Mouse (Mus musculus) CD4-positive, CD25-positive, alpha-beta regulatory T cell, adult 2 months (primary cell): ENCODE results near the gene Zap70.
"Not testable (repeated sequence)": the region's sequence is repeated elsewhere in the genome, so short reads cannot be mapped to it uniquely, and the experiment has no call there.

ENCODE experiments used
- DNase-seq: peaks from one replicate; pipeline ENCODE4 v3.0.0-alpha.2; 2012; ENCODE audit warnings: low read depth, low spot score

The Zap70 gene

DNA sequence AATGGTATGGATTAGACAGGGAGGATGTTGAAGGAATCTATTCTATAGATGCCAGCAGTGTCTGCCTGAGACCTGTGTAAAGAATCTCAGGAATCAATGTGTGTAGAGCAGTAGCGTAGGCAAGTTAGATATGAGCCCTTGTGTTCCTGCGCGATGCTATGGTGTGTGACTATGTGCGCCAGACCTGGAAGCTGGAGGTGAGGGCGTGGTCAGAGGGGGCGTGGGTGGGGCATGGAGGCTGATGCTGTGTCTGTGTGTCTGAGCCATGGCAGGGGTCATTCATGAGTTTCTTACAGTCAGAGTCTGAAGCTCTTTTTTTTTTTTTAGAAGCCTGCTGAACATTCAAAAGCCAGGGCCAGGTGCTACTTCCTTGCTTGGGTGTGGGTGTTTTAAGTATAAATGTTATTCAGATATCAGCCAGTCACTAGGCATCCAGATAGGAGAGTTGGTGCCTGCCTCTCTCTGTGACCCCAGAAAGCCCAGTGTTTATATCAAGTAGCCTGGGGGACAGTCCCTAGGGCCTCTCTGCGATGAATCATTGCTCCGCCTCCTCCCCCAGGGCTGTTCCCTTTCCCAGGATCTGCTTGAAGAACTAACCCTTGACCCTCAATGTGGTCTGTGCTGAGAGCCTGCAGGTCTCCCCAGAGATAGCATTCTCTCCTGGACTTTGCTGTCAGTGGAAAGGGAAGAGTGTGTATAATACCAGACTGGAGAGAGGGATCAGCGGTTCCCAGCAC lies 10.8 kb downstream of the Zap70 start:
- peak; percentile 40 for DNase-seq

- DNase-seq = no peak
Measured at GRCm38 (mm10) chr1:36780793-36781192, 19.2 kb downstream of the Zap70 start.

DNA sequence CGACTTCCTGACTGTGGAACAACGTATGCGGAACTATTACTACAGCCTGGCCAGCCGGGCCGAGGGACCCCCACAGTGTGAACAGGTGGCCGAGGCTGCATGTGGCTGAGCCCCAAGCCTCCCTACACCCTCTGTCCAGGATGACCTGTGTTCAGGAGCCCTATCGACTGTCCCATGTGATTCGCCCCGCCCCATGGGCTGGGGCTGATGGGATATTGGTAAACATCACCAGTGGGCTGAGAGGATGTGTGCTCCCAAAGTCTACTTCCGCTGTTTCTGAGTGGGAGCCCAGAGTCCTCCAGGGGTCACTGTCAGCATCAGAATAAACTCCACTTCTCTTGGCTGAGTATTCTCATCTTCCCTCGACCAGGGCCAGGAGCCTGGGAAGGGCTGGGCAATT lies 20.9 kb downstream of the Zap70 start:
- no peak for DNase-seq

DNA sequence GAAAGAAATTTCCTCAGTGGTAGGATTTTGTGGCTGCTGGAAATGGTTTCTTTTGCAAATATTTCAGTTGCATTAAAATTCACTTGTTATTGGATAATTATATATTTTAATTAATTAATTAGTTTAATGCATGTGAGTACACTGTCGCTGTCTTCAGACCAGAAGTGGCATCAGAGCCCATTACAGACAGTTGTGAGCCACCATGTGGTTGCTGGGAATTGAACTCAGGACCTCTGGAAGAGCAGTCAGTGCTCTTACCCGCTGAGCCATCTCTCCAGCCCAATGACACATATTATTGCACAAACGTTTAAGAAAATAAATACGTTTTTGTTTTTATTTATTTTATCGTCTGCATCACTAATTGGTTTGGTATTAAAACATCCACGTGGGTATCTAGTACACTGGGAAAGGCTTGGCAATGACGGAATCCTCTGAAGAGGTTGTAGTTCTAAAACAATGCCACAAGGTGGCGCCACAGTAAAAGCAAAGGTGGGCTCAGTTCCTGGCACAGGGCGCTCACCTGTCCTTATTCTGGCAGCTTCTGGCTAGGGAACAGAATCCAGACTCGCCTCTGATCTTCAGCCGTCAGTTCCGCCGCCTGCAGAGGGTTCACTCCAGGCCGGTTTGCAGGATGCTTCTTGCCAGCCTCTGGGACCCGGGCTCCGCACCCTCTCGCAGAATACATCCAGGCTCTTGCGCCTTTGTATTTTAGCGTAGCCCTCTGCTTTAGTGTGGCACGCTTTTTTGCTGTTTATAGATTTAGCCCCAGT lies 23.0 kb downstream of the Zap70 start:
- DNase-seq = peak; percentile 80

DNA sequence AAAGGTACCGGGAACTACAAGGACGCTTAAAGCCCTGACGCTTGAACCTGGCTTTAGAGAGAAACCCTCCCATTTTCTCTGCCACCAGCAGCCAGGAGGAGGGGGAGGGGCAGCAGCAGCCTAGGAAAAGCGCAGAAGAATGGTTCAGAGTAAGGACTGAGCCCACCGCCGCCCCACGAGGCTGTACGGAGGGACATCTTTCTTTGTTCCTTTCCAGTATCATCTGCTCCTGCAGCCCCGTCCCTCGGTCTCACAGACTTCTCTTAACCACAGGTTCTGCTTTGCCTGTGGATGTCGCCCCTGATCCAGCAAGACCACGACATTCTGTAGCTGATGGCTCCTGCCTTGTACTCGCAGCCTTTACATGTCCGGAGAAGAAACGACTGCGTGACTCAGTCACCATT lies 23.6 kb downstream of the Zap70 start:
- DNase-seq = no peak

DNA sequence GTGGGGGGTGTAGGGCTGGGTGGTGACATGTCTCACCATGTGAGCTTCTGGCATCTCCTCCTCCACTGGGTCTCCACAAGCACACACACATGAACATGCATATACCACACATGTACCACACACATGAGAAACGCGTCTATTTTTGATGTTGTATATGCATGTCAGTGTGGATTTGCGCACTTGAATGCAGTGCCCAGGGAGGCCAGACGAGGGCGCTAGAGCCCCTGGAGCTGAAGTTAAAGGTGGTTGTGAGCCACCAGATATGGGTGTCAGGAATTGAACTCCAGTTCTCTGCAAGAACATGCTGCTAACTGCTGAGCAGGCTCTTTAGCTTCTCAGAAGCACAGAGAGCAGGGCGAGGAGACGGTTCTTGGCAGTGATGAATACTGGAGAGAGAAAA lies 24.8 kb downstream of the Zap70 start:
- DNase-seq = peak; percentile 56

- DNase-seq = no peak
Measured at GRCm38 (mm10) chr1:36789416-36789815, 27.8 kb downstream of the Zap70 start.

GRCm38 (mm10) chr1:36796711-36797110 lies 35.1 kb downstream of the Zap70 start:
- no peak for DNase-seq

DNA sequence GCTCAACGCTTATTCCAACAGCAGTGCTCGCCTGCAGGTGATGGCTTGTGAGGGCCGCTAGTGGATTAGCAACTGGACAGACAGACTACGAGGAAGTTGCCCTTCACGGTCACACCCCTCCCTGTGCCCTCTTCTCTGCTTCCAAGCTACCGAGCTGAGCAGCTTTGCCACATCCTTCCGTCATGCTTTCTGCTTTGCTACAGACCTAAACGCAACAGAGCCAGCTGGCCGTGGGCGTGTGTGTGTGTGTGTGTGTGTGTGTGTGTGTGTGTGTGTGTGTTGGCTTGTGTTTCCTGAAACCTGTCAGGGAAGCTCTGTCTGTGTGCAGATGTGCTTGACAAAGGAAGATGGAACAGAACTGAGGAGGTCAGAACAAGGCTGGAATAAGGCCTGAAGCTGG lies 35.9 kb downstream of the Zap70 start:
- peak; percentile 79 for DNase-seq

- DNase-seq = no peak
Measured at GRCm38 (mm10) chr1:36800379-36801011, 38.9 kb downstream of the Zap70 start.

DNA sequence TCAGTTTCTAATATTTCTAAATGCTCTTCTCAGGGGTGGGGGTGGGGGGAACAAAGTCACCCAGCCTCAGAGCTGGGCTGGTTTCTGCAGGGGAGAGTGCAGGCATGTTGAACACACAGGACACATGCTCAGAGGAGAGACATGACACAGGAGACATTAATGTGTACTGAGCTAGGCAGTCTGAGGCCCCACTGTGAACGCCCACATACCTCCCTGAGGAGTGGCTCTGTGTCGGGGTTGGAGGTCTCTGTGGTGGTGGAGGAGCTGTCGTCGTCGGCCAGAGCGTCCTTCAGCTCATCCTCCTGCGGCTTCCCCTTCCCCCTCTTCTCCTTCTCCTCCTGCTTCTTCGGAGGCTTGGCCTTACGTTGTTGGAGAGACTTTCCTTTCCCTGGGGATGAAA lies 42.7 kb downstream of the Zap70 start:
- no peak for DNase-seq

GRCm38 (mm10) chr1:36804833-36805232 lies 43.2 kb downstream of the Zap70 start:
- no peak for DNase-seq

GRCm38 (mm10) chr1:36806181-36806905 lies 44.7 kb downstream of the Zap70 start:
- DNase-seq = no peak

- DNase-seq = no peak
Measured at GRCm38 (mm10) chr1:36807086-36807485, 45.5 kb downstream of the Zap70 start.

GRCm38 (mm10) chr1:36807782-36808565 lies 46.4 kb downstream of the Zap70 start:
- DNase-seq = no peak

DNA sequence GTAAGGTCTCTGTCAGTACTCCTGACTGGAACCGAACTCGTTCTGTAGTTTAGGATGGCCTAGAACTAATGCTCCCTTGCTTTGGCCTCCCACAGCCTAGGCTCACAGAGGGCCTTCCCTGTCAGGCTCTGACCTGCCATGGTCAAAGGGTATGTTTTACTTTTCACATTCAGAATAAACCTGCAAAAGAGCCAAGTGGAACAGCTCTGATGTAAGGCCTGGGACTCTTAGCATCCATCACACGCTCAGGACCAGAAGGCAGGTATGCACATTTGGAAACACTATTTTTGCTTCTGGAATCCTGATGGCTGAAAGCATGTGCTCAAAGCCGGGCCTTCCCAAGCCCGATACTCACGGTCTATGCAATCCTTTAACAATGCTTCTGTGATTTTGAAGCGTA lies 50.2 kb downstream of the Zap70 start:
- DNase-seq = no peak

DNA sequence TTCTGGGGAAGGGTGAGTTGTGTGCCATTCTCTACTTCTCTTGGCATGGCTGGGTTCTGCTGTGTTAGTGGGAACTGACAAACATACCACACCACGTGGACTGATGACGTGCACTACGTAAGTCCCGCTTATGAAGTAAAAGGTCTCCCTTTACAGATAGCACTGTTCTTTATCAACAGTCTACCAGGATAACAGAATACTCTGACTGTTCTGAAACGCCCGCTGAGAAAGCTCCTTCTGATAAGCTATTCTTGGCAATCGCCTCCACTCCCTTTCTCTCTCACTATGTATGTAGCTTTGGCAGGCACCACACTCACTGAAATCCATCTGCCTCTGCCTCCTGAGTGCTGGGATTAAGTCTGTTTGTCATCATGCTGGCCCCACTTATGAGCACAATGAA lies 51.8 kb downstream of the Zap70 start:
- DNase-seq = no peak

- no peak for DNase-seq
Measured at GRCm38 (mm10) chr1:36814271-36814903, 52.8 kb downstream of the Zap70 start.

DNA sequence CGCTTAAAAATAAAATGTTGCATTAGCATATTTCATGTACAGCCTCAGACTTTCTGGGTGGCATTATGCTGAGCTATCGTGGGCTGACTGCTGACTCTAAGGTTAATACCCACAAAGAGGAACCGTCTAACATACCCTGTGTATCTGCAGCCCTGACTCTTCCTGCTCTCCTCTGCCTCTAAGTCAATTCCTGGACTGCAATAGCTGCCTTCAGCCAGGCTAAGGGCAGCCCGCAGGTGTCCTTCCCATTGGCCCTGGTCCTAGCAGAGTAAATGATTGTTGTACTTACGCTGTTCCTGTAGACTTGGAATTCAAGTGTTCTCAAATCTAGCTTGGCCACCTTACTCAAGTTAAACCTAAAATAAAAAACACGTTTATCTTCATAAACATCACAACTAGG lies 53.6 kb downstream of the Zap70 start:
- no peak for DNase-seq

- not testable (repeated sequence) for DNase-seq
Measured at GRCm38 (mm10) chr1:36821918-36822317, 60.3 kb downstream of the Zap70 start.

DNA sequence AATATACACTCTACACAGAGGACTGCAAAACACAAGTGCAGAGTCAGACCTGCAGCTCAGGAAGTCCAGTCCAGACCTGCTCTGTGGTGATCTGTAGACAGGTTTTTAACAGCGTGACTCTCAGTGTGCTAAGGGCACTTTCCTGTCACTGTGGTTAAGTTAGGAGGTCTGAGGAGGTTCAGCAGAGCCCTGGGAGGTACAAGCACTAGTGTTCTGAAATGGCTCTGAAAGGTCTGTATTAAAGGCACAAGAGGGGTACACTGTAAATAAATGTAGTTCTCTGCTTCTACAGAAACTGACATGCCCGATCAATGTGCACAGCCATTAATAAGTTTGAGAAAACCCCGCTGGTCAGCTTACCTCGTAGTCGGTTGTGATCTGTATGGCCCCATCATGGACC lies 62.8 kb downstream of the Zap70 start:
- DNase-seq = no peak
